In the genomic region with DNA sequence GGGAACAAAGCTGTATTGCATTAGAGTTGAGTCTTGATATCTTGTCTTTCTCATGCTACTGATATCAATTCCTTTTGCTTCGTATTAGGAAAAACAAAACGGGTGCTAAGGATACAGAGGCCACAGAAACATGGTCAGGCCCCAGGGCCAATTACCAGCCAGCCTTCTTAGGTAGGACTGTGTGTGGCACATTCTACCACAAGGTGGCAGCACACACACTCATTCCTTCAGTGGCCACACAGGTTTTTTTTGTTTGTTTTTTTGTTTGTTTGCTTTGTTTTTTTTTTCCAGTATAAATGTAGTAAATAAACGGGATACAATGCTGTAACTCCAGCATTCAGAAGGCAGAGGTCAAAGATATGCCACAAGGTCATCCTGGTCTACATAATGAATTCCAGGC, we compare ENCODE assay signal across 9 mouse cellular contexts. TPM values are rescaled to one million over a fixed set of nuclear protein-coding genes. Genes with fewer than 3 reads are reported as not detected.
DNase-seq lines count a peak whose midpoint lies in the region; ATAC-seq and TF ChIP-seq lines count a peak whose summit lies in the region.
"Had no signal": no experiment of that assay in that cellular context is flagged by ENCODE, and none has a peak within 500 bp of the region (broad histone marks: within the 10 kb centered on the region; RNA-seq: fewer than 3 reads in every experiment).

No protein-coding gene starts in this region.

- no peak overlapping the region for H3K9ac ChIP-seq in heart, adult 2 months (ENCODE audit: low read depth, low read length)
- H3K9ac ChIP-seq in embryonic facial prominence, embryonic 11.5 days (replicated peaks; ENCODE audit: low read length) = no peak overlapping the region
- H3K9ac ChIP-seq in stomach, postnatal 0 days (ENCODE audit: low read length) = no peak overlapping the region
- H3K9ac ChIP-seq: limb, embryonic 12.5 days had no signal

- H3K9me3 ChIP-seq in embryonic facial prominence, embryonic 11.5 days (replicated peaks; ENCODE audit: control insufficient read depth, low read length) = no peaks in the 10 kb centered on the region
- no peaks in the 10 kb centered on the region for H3K9me3 ChIP-seq in stomach, postnatal 0 days (ENCODE audit: control insufficient read depth, low read length)
- H3K9me3 ChIP-seq: limb, embryonic 12.5 days had no signal

- no peaks in the 10 kb centered on the region for H3K79me2 ChIP-seq in heart, adult 2 months (replicated peaks; ENCODE audit: control insufficient read depth, insufficient read depth, low read length)

- peak; percentile 47 to 63 for DNase-seq in heart, adult 2 months
- DNase-seq in heart, adult 11 months = no peak
- DNase-seq in 3T3-L1 (ENCODE audit: low read depth, low spot score) (peak; percentile 85), R1 (ENCODE audit: low read depth, low spot score) (peak; percentile 81)
- DNase-seq in embryonic facial prominence, embryonic 11.5 days (ENCODE audit: low spot score) = peak; percentile 79
- peak; percentile 85 for DNase-seq in induced T-regulatory cell, adult 2 months (ENCODE audit: low read depth)
- DNase-seq in lung, postnatal 4 days = peak; percentile 37 to 57
- DNase-seq in stomach, postnatal 0 days (ENCODE audit: low spot score) = peak; percentile 65

- H3K4me3 ChIP-seq in heart, adult 2 months = no peak overlapping the region
- no peak overlapping the region for H3K4me3 ChIP-seq in embryonic facial prominence, embryonic 11.5 days (ENCODE audit: low read depth, low read length)
- no peak overlapping the region for H3K4me3 ChIP-seq in stomach, postnatal 0 days (ENCODE audit: low read depth, low read length)
- H3K4me3 ChIP-seq: limb, embryonic 12.5 days had no signal

- intact Hi-C loops in heart, adult 2 months (cut with DNase I) = loop anchor here (1.0 to 5.0 kb wide), 5 partner anchors 102 to 376 kb away; no protein-coding TSS in a partner anchor

- H3K27me3 ChIP-seq in heart, adult 2 months (ENCODE audit: control insufficient read depth, insufficient read depth, low read length) = no peaks in the 10 kb centered on the region
- no peaks in the 10 kb centered on the region for H3K27me3 ChIP-seq in embryonic facial prominence, embryonic 11.5 days (ENCODE audit: control insufficient read depth, insufficient read depth, low read length)
- H3K27me3 ChIP-seq in stomach, postnatal 0 days (ENCODE audit: control insufficient read depth, insufficient read depth, low read length) = no peaks in the 10 kb centered on the region
- H3K27me3 ChIP-seq: limb, embryonic 12.5 days had no signal

- ATAC-seq in embryonic facial prominence, embryonic 11.5 days (replicated peaks; ENCODE audit: insufficient number of reproducible peaks, low FRiP score, low TSS enrichment, low read depth) = no peak
- ATAC-seq in stomach, postnatal 0 days (ENCODE audit: low FRiP score, low TSS enrichment) = no peak

- peaks cover 6% of the 10 kb centered on the region for H3K4me1 ChIP-seq in heart, adult 2 months (ENCODE audit: control insufficient read depth, insufficient read depth, low read length)
- H3K4me1 ChIP-seq in embryonic facial prominence, embryonic 11.5 days (ENCODE audit: control insufficient read depth, insufficient read depth, low read length) = no peaks in the 10 kb centered on the region; the same call in 1 of the 2 replicates
- H3K4me1 ChIP-seq in stomach, postnatal 0 days (replicated peaks; ENCODE audit: control insufficient read depth, insufficient read depth) = no peaks in the 10 kb centered on the region

- TF ChIP-seq POLR2A in heart, adult 2 months (IDR thresholded peaks at IDR 0.05; ENCODE audit: insufficient read depth, low read depth, low read length) = no peak

- TF ChIP-seq EP300 in heart, adult 2 months (IDR thresholded peaks at IDR 0.05; ENCODE audit: insufficient read depth, low read depth, low read length) = 0 out of 2 replicates have a peak, but pooled peaks have one; percentile 49
- TF ChIP-seq EP300 in stomach, postnatal 0 days (optimal IDR thresholded peaks at IDR 0.05) = no peak

- H3K36me3 ChIP-seq in heart, adult 2 months (ENCODE audit: control insufficient read depth, insufficient read depth, low read length) = no peaks in the 10 kb centered on the region
- H3K36me3 ChIP-seq in embryonic facial prominence, embryonic 11.5 days (replicated peaks; ENCODE audit: control insufficient read depth, insufficient read depth, low read depth, low read length) = no peaks in the 10 kb centered on the region
- H3K36me3 ChIP-seq in stomach, postnatal 0 days (ENCODE audit: control insufficient read depth, insufficient read depth, low read length) = no peaks in the 10 kb centered on the region
- H3K36me3 ChIP-seq: limb, embryonic 12.5 days had no signal

- H3K4me2 ChIP-seq in embryonic facial prominence, embryonic 11.5 days (ENCODE audit: low read depth, low read length) = no peak overlapping the region
- H3K4me2 ChIP-seq in stomach, postnatal 0 days (replicated peaks; ENCODE audit: low read depth) = no peak overlapping the region
- H3K4me2 ChIP-seq: limb, embryonic 12.5 days had no signal

- TF ChIP-seq CTCF in heart, adult 2 months (IDR thresholded peaks at IDR 0.05) = peak; percentile 98
- peak; percentile 88 for TF ChIP-seq CTCF in stomach, postnatal 0 days (IDR thresholded peaks at IDR 0.05; ENCODE audit: low read depth)

- no peak overlapping the region for H3K27ac ChIP-seq in heart, adult 2 months
- no peak overlapping the region for H3K27ac ChIP-seq in embryonic facial prominence, embryonic 11.5 days (replicated peaks; ENCODE audit: low read depth, low read length)
- no peak overlapping the region for H3K27ac ChIP-seq in stomach, postnatal 0 days (replicated peaks)
- H3K27ac ChIP-seq: limb, embryonic 12.5 days had no signal

- WGBS in heart, adult 2 months = 11% methylated on average over 3 of the region's 3 CpGs
- 13% methylated on average over 3 of the region's 3 CpGs for WGBS in embryonic facial prominence, embryonic 11.5 days
- 17% methylated on average over 3 of the region's 3 CpGs for WGBS in stomach, postnatal 0 days

RNA-seq across cellular contexts. Expression of a gene that starts 7.2 kb away (rescaled TPM):
- total RNA-seq in heart, adult 2 months (2021) = 1 to 10 TPM in 1 of 2 experiments, under 1 TPM in 1; 0.91 to 1.6 TPM
- polyA plus RNA-seq in heart, adult 2 months (2012; rRNA removed) = 2.6 and 3.0 TPM in 2 replicates
- 3.1 and 3.7 TPM in 2 replicates for polyA plus RNA-seq in embryonic facial prominence, embryonic 11.5 days (2014; fragmentation: Nextera tagmentation; extraction: Ambion mirVana)
- 22.0 and 22.2 TPM in 2 replicates for polyA plus RNA-seq in stomach, postnatal 0 days (2015; fragmentation: Nextera tagmentation; extraction: Ambion mirVana)

RNA-seq across cellular contexts. Expression of a gene that starts 43.0 kb away (rescaled TPM):
- total RNA-seq in heart, adult 2 months (2021) = 1 to 10 TPM; 1.2 to 1.6 TPM
- 1.1 and 1.8 TPM in 2 replicates for polyA plus RNA-seq in heart, adult 2 months (2012; rRNA removed)
- 47.7 and 51.4 TPM in 2 replicates for polyA plus RNA-seq in embryonic facial prominence, embryonic 11.5 days (2014; fragmentation: Nextera tagmentation; extraction: Ambion mirVana)
- polyA plus RNA-seq in stomach, postnatal 0 days (2015; fragmentation: Nextera tagmentation; extraction: Ambion mirVana) = 18.1 and 19.4 TPM in 2 replicates

RNA-seq across cellular contexts. Expression of a gene that starts 48.9 kb away (rescaled TPM):
- 10 to 100 TPM; 25.9 to 29.8 TPM for total RNA-seq in heart, adult 2 months (2021)
- 18.9 and 35.9 TPM in 2 replicates for polyA plus RNA-seq in heart, adult 2 months (2012; rRNA removed)
- polyA plus RNA-seq in embryonic facial prominence, embryonic 11.5 days (2014; fragmentation: Nextera tagmentation; extraction: Ambion mirVana) = 293 and 295 TPM in 2 replicates
- polyA plus RNA-seq in stomach, postnatal 0 days (2015; fragmentation: Nextera tagmentation; extraction: Ambion mirVana) = 78.4 and 79.2 TPM in 2 replicates
